Mouse (Mus musculus): ENCODE data around the gene Cpox. TPM values are rescaled to one million over a fixed set of nuclear protein-coding genes. Genes with fewer than 3 reads are reported as not detected.

Gene Cpox
- total RNA-seq, 2 experiments from 2014 or later = 51.6 to 52.7 TPM

DNA sequence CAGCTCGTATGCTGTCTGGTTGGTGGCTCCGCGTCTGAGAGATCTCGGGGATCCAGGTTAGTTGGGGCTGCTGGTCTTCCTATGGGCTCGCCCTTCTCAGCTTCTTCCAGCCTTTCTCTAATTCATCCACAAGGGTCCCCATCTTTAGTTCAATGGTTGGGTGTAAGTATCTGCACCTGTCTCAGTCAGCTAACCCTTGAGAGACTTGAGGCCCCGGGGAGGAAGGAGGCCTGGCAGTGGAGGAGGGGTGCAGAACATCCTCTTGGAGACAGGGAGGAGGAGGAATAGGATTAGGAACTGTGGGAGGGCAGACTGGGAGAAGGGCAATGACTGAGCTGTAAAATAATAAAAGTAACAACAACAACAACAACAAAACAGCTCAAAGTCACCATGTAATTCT lies 30.1 kb downstream of the Cpox start:
- DNase-seq (ENCODE audit: low spot score in 2 of 2) = no peak

DNA sequence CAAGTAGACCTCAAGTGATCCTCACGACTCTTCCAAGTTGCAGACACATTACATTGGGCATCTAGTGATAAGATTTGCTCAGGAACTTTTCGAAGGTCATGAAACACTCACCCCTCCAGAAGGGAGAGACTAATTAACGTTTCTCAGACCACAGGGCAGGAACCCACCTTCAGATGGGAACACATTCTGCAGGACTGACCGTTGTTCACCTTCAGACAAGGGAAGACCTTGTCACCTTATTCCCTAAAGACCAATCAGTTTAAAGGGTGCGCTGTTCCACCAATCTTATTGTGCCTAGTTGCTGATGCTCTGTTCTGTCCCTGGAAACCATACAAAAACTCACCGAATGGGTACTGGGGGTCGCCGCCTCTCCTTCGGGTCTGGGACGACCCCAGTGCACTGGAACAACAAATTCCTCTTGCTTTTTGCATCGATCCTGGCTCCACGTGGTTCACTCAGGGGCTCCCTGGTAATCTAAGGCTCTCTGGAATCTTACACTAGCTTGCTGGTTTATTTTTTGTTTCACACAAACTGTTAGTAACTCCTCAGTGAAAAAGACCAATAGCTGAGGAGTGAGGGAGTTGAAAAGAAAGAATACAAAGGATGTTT lies 30.8 kb downstream of the Cpox start:
- DNase-seq (ENCODE audit: low spot score in 2 of 2) = no peak

DNA sequence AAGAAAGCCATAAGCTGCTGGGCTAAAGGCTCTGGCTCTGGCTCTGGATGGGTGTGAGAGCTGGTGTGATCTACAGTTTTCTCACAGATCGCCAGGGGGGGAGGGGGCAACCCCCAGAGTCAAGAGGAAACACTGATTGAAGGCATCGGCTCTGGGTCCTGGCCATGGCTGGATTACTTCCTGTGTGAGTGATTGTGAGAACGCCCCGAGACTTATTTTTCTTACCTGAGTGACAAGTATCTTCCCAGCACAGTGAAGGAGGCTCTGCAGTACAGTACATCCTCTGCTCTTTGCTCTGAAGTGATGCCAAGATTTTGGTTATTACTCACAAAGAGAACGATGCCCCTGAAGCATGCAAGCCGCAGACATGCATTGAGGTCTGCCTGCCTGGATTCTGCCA lies 31.7 kb downstream of the Cpox start:
- DNase-seq (ENCODE audit: low spot score in 2 of 2) = no peak

DNA sequence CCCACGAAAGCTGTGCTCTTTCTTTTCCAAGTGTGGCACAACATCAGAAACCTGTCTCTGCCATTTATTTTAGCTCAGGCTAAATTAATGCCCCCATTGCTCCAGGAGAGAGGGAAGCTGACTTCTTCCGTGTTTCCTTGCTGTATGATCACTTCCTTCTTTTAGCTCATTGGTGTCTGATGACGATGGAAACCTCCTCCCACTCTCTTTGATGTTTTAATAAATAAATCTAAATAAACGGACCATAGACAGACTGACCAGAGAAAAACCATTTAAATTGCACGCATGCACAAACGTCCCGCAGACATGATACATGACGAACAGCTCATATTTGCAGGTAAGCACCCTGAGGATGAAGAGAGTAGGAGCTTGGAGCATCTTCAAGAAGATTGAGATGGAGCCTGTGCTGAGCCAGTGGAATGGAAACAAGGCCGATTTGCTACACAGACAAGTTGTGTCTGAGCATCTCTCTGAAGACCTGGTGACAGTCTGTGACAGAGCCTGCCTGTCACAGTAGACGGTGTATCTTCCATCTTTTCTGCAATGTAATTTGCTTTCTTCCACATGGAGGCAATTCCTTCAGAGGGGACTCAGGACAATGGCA lies 32.3 kb downstream of the Cpox start:
- DNase-seq (ENCODE audit: low spot score in 2 of 2) = no peak

DNA sequence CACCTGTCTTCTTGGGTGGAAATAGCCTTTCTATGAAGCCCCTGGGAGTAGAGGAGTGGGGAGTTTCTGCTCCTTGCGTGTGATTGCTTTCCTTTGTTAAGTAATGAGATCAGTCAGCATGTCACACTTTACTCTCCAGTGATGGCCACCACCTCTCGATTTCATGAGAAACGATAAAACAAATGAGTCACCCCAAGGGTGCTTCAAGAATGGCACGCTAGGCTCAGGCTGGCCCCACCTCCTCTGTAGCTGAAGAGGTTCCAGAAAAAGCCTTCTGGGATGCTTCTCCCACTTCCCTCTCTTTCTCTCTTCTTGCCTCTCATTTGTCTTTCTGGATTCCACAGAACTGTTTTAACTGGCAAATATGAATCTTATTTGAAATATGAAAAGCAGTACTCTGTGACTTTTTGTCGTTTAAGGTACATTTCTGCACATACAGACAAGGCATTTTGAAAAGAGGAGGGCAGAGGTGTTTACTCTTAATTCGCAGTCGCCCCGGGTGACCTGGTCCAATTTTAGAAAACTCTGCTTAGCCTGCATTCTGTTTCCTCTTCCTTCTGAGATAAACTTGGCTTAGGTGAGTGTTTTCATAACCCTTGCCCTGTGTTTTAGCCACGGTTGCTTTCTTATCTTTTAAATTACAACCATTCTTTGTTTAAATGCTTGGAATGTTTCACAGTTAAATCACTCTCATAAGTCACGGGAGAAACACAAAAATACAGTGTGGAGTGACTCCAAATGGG lies 33.5 kb downstream of the Cpox start:
- DNase-seq (ENCODE audit: low spot score in 2 of 2) = no peak

DNA sequence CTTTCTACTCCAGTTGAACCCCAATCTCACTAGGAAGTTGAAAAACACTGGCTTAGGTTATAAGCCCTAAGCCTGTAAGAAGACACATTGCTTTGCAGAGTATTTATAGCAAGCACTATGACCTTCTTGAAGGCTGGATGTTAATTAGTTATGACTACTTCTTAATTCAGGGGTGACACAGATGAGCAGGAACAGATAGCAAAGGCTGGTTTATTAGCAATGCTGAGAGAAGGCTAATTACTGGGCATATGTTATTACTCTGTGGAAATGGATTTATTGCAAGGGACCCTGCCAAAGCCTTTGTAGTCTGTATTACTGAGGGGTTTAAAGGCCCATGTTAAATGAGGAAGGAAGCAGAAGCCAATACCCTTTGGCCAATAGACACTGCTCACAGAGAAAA lies 34.9 kb downstream of the Cpox start:
- no peak for DNase-seq (ENCODE audit: low spot score in 2 of 2)

DNA sequence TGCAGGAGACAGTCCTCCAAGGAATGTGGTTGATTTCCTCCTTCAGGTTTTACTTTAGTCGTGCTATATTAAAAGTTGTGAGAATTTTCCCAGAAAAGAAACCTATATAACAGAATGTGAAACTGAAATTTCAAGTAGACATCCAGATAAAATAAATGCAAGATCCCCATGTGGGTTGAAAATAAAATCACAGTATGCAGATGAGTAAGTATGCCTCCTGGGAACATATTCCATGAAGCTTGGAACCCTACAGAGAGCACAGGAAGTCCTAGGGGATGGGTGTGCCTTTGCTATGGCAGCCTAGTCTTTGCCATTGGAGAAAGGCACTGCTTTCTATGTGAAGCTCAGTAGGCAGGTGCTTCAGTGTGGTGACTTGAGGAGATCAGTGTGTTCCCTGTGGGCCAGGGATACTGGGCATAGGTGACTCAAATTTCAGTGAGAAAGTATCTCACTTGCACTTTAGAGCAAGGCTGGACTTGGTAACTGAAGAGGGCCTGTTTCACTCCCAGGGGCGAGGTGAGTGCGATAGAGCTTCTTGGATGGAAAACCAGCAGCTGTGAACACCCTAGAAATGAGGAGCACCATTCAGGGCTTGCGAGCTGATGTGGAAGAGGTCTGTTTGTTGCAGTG lies 37.3 kb downstream of the Cpox start:
- DNase-seq (ENCODE audit: low spot score in 2 of 2) = no peak

DNA sequence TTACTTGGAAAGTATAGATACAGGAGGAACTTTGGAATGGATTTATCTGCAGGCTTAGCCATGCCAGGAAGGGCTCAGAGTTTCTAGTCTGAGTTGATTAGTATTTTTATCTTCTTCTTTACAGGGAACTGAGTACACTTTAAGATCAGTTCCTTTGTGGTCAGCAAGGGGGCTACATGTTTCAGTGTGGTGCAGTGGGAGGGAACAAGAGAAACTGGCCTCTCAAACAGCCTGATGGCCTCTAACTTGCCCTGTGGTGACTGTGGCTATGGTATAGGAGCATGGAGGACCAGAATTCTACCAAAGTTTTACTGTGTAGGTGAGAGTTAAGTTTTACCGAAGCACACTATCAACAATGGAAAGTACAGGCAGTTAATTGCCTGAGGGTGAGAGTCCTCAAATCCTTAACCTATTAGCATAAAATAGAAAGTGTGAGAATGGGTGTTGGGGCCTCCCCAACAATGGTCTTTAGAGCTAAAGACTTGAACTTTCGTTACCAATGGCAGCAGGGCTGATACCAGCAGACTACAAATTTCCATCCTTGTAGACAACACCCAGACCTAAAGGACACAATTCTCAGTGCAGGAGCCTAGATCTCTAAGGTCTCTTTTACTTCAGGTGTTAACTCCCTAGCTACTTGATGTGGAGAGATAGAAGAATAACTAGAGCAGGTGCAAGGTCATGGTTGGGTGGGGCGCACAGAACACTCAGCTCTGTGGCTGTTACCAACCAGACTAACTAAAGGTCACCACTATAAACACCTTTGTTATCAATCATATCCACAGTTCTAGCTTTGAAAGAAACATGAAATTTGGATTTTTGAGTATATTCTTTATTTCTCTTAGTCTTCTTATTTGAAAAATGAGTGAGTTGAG lies 38.7 kb downstream of the Cpox start:
- DNase-seq (ENCODE audit: low spot score in 2 of 2) = no peak

DNA sequence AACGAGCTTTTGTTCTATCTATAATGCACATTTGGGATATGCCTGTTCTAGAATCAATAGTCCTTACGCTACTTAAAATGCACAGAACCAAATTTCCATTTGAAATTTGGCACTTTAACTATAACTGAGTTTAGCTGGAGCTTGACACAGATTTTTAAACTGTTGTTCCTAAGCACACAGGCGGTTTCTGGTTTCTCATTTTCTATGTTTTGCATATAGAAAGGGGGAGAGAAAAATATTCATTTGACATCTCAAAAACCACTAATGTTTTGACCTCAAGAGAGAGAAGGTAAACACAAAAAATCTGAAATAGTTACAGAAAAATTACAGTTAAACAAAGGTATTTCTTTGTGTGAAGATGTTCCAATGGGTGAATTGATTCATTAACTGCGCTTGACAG lies 39.4 kb downstream of the Cpox start:
- no peak for DNase-seq (ENCODE audit: low spot score in 2 of 2)

DNA sequence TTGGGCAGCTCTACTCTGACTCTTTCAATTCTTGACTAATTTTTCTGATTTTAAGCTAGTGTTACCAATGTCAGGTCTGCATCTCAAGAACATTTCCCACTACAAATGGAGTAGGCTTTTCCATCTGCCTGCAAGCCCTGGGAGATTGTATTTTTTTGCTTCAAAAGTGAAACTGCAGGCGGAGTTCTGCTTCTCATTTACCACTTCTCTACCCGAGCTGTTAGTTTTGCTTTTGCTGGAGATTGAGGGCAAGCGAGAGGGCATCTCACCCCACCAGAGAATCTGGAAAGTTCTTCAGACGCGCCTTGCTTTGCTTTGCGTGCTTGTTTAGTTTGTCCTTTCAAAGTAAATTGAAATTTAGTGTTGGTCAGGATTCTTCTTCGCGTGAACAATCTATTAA lies 42.1 kb downstream of the Cpox start:
- DNase-seq (ENCODE audit: low spot score in 2 of 2) = no peak

DNA sequence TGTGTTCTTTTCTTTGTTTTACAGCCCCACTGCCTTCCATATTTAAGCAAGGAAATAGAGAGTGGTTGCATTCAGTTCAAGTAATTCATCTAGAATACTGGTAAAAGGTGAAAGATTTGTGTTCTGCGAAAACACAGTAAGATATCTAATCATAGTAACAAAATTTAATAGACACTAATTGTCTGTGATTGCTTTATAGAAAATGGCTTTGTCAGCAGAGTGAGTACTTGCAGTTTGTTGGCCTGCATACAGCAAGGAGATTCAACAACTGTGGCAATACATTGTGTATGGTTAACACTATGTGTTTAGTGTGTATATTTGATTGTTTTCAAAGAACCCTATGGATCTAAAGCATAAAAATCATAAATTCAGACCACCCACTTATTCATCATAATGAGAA lies 43.0 kb downstream of the Cpox start:
- no peak for DNase-seq (ENCODE audit: low spot score in 2 of 2)

DNA sequence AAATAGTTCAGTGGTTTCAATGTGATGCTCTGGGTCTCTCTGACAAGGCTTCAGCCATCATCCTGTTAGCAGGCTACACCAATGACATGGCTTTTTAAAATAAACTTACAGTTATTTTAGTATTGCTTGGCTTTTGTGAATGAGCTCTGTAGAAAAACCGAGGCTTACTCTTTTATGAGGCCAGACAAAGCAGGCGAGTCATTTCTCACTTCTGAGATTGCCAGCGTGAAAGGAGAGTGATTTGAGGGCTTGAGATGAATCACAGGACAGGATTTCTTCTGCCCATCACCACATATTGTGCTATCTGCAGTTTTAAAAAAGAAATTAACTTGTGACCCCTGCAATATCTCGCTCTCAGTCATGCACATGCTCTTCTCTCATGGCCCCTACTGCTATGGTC lies 44.9 kb downstream of the Cpox start:
- DNase-seq (ENCODE audit: low spot score in 2 of 2) = no peak

DNA sequence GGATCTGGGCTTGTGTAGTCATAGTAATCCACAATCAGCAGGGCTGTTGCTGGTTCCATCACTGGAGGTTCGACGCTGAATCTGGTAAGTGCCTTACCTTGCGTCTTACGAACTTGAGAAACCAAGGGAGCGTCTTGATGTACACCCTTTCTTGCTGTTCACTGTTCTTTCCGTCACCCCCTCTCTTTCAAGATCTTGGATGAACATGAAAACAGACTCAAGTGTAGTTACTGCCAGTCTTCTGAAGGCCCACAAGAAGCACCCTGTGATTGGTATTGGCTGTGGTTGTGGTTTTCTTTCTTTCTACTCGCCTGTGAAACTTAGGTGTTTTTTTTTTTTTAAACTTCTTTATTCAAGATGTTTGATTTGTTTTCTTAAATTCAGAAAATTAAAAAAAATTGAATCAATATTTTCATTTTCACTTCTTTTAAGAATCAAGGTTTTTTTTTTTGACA lies 48.6 kb downstream of the Cpox start, which contains the start of gene Gpr15:
TSS of gene Gpr15 (minus strand) at position 405 of the 455 bp plus-strand sequence.
- DNase-seq (ENCODE audit: low spot score in 2 of 2) = no peak

DNA sequence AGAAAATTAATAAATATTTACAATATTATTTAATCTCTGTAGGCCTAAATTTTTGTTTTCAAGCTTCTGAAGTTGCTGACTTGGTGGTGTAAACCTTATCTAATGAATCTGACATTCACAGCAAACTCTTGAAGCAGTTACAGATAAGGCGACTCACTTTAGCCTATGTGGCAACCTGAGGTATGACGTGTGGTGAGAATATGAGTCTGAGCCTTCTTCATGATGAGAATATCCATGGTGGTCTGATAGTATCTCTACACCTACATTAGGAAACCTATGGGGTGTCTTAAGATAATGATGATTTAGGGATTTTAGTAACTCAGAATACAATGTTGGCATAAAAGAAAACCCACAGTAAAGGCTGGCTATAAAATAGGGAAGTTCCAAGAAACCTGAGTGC lies 52.2 kb downstream of the Cpox start:
- no peak for DNase-seq (ENCODE audit: low spot score in 2 of 2)

DNA sequence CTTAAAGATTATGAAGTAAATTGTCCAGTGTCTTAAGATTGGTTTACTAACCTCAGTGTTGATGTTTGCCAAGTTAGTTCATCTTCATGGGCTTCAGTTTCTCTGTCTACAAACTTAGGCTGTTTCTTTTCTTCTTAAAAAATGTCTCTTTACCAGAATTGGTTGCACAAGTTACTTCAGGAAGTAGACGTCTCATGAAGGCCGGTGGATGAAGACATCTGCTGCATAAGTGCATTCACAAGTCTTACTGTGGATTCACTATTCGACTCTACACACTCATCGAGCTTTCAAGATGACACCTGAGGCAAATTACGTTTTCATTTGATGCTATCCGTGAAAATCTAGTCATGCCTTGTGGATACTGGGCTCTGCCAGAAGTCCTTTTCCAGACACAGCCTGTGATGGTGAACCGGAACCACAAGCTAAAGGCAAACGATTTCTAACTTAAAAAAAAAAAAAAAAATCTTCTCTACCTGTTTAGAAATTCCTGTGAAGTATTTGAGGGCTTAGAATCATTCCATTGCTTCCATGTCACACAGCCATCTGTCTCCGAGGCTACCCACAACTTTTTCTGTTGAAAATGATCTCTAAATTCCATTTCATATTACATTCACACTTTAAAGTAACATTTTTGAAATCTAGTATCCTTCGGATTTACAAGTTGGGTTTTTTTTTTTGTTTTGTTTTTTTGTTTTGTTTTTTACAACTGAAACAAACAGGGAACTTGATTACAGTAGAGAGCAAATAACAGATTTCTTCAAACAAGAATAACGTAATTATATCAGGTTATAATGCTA lies 56.8 kb downstream of the Cpox start:
- DNase-seq (ENCODE audit: low spot score in 2 of 2) = no peak

DNA sequence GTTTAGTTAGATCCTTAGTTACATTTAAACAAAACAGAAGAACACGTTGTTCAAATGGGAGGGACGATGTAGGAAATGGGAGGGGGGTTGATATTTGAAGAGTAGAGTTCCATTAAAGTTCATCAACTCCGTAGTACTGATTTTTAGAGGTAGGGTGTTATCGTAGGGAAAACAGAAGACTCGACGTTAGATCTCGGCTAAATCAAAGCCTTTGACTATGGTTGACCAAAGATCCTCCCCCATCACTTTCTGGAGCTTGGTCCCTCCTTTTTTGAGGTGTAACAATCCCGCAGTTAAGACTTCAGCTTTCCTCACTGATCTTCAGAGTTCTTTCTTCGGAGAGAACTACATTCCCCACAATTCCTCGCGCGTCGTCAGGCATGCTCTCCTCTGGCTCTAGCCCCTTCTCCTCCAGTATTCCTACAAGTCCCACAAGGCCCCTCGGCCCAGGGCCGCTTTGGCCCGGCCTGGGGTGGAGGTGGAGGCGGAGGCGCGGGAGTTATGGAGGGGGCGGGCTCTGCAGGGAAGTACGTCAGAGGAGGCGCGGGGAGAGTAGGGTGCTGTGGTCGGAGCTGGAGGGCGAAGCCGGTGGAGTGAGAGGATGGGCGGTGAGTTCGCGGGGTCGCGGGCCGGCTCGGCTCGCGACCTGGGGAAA lies 57.5 kb downstream of the Cpox start, which contains the start of gene Cldnd1:
TSS of gene Cldnd1 (plus strand) at position 434 of the 655 bp plus-strand sequence.
- peak; percentile 95 to 96 for DNase-seq (ENCODE audit: low spot score in 2 of 2)

DNA sequence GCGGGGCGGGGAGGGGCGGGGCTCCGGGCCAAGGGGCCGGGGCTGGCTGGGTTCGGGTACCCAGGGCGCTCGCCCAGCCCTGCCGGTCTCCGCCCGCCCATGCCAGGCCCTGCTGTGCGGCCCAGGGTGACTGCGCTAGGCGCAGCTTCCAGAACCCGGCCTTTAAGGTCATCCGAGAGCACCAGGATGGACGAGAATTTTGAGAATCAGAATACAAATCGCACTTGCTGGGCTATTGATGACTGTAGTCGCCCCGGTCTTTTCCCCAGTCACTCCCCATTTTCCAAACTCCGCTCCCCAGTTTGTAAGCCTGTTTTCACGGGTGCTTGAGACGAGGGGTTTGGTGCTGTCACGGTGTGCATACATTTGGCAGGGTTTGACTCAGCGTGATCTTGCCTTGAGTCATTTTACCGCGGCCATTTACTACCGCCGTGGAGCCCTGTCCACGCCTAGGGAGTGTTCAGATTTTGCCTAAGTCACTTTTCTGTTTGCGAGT lies 58.1 kb downstream of the Cpox start:
- DNase-seq (ENCODE audit: low spot score in 2 of 2) = no peak

DNA sequence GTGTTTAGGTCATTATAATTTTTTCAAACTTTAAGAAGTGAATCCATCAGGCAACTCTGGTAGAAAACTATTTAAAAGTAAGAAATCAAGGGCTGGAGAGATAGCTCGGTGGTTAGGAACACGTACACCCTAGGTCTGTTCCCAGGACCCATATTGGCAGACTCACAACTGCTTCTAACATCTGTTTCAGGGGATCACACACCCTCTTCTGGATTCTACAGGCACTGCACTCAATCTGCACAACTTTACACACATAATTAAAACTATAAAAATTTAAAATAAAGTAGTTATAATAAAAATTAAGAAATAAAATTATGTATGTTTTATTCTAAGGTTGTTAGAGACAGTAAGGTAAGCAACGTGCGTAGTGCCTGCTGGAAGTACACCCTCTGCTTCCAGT lies 68.1 kb downstream of the Cpox start:
- no peak for DNase-seq (ENCODE audit: low spot score in 2 of 2)

DNA sequence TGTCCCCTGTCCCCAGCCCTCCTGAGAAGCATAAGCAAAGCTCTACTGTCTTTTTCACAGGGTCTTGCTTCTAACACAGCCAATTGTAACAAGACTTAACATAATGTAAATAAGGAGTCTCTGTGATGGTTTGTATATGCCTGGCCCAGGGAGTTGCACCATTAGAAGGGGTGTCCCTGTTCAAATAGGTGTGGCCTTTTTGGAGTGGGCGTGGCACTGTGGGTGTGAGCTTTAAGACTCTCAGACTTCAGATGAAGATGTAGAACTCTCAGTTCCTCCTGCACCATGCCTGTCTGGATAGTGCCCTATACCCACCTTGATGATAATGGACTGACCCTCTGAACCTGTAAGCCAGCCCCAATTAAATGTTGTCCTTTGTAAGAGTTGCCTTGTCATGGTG lies 68.7 kb downstream of the Cpox start:
- no peak for DNase-seq (ENCODE audit: low spot score in 2 of 2)

DNA sequence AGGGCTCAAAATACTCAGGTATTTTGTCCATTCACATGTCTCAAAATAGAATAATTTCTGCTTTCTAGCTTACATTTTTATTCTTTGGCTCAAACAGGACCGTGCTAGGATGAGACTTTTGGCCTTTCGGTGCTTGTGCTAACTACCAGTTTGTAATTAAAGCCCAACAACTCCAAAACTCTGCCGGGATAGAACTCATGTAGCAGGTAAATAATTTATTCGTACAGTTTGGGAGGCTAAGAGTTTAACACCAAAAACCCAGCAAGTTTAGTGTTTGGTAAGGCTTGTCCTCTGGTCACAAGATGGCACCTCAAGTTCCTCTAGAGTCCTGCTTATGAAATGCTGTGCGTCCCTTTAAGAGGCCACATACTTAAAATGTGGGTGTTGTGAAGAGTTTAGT lies 70.7 kb downstream of the Cpox start:
- no peak for DNase-seq (ENCODE audit: low spot score in 2 of 2)
